Comparison of ENCODE assay signal across 17 mouse cellular contexts in the genomic region with DNA sequence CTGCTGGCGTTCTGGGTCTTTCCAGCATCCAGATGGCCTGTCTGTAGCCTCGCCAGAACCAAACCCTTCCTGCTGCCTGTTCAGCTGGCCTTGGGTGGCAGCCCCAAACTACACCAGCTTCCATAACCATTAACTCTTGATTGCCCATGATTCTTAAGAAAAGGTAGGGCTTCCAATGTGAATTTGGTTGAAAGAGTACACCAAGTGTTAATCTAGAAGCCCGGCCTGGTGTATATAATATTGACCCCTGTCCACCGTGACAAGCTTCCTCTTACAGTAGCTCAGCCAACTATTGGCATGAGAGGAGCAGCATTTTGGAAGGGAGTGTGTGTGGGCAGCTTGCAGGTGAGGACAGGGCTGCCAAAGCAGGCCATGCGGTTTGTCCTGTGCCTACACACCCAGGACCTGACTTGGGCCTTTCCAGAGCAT. TPM values are rescaled to one million over a fixed set of nuclear protein-coding genes. Genes with fewer than 3 reads are reported as not detected.
A peak's percentile ranks its signal among the peaks of the same experiment; 100 is the strongest.
DNase-seq lines count a peak whose midpoint lies in the region; ATAC-seq lines count a peak whose summit lies in the region.
"Had no signal": no experiment of that assay in that cellular context is flagged by ENCODE, and none has a peak within 500 bp of the region (broad histone marks: within the 10 kb centered on the region; RNA-seq: fewer than 3 reads in every experiment).

No protein-coding gene starts in this region.

- no peak for DNase-seq in forebrain, embryonic 11.5 days (ENCODE audit: low spot score)
- peak; percentile 55 to 79 for DNase-seq in layer of hippocampus, postnatal 14 days (ENCODE audit: low spot score in 2 of 2)
- DNase-seq in layer of hippocampus, postnatal 36 days, result no peak
- DNase-seq in brain, adult 2 months (ENCODE audit: low read depth, low spot score), result peak; percentile 98
- DNase-seq in cerebellum, adult 9-11 months, result peak; percentile 96
- DNase-seq in right cerebral cortex, postnatal 36 days (ENCODE audit: low spot score in 2 of 2), result no peak
- no peak for DNase-seq in lung, adult 18-20 months
- DNase-seq: adrenal gland, postnatal 10 days; gastrocnemius, postnatal 10 days; heart, postnatal 36 days; kidney, adult 2 months; kidney, postnatal 4 days; liver, embryonic 13.5 days; right cerebral cortex, postnatal 25 days had no signal

- H3K4me1 ChIP-seq in forebrain, embryonic 16.5 days (replicated peaks; ENCODE audit: control insufficient read depth, insufficient read depth, low read length), result peaks cover 5% of the 10 kb centered on the region
- no peaks in the 10 kb centered on the region for H3K4me1 ChIP-seq in forebrain, embryonic 11.5 days (replicated peaks; ENCODE audit: control insufficient read depth, insufficient read depth, low read length)

- ATAC-seq in forebrain, embryonic 16.5 days, result peak; percentile 79
- no peak for ATAC-seq in forebrain, embryonic 11.5 days (replicated peaks; ENCODE audit: low FRiP score)

- no peaks in the 10 kb centered on the region for H3K27me3 ChIP-seq in forebrain, embryonic 16.5 days (replicated peaks; ENCODE audit: control insufficient read depth, insufficient read depth, low read length)
- no peaks in the 10 kb centered on the region for H3K27me3 ChIP-seq in forebrain, embryonic 11.5 days (ENCODE audit: control insufficient read depth, insufficient read depth, low read length)
- H3K27me3 ChIP-seq: embryonic facial prominence, embryonic 12.5 days; liver, embryonic 13.5 days; midbrain, embryonic 12.5 days had no signal

- WGBS in forebrain, embryonic 16.5 days, result 51% methylated on average over 5 of the region's 5 CpGs
- 55% methylated on average over 5 of the region's 5 CpGs for WGBS in forebrain, embryonic 11.5 days

- H3K36me3 ChIP-seq in forebrain, embryonic 16.5 days (ENCODE audit: control insufficient read depth, insufficient read depth), result no peaks in the 10 kb centered on the region
- H3K36me3 ChIP-seq in forebrain, embryonic 11.5 days (ENCODE audit: control insufficient read depth, insufficient read depth, low read length), result no peaks in the 10 kb centered on the region
- H3K36me3 ChIP-seq: embryonic facial prominence, embryonic 12.5 days; liver, embryonic 13.5 days; midbrain, embryonic 12.5 days had no signal

- no peaks in the 10 kb centered on the region for H3K9me3 ChIP-seq in forebrain, embryonic 16.5 days (ENCODE audit: control insufficient read depth, low read length)
- H3K9me3 ChIP-seq in forebrain, embryonic 11.5 days (ENCODE audit: control insufficient read depth, low read length), result no peaks in the 10 kb centered on the region
- H3K9me3 ChIP-seq: embryonic facial prominence, embryonic 12.5 days; liver, embryonic 13.5 days; midbrain, embryonic 12.5 days had no signal

- peak overlapping the region; percentile 39; the same call in 1 of the 2 replicates for H3K27ac ChIP-seq in forebrain, embryonic 16.5 days (ENCODE audit: low read length)
- H3K27ac ChIP-seq in forebrain, embryonic 11.5 days (ENCODE audit: low read depth, low read length), result no peak overlapping the region
- H3K27ac ChIP-seq: embryonic facial prominence, embryonic 12.5 days; liver, embryonic 13.5 days; midbrain, embryonic 12.5 days had no signal

- no peak overlapping the region for H3K4me2 ChIP-seq in forebrain, embryonic 16.5 days (ENCODE audit: low read length)
- no peak overlapping the region for H3K4me2 ChIP-seq in forebrain, embryonic 11.5 days (ENCODE audit: low read depth, low read length, severe bottlenecking)
- H3K4me2 ChIP-seq: embryonic facial prominence, embryonic 12.5 days; liver, embryonic 13.5 days; midbrain, embryonic 12.5 days had no signal

- H3K4me3 ChIP-seq in forebrain, embryonic 16.5 days (replicated peaks; ENCODE audit: low read length), result no peak overlapping the region
- no peak overlapping the region for H3K4me3 ChIP-seq in forebrain, embryonic 11.5 days (ENCODE audit: low read depth, low read length)
- H3K4me3 ChIP-seq: embryonic facial prominence, embryonic 12.5 days; liver, embryonic 13.5 days; midbrain, embryonic 12.5 days had no signal

- H3K9ac ChIP-seq in forebrain, embryonic 16.5 days (replicated peaks; ENCODE audit: low read depth, low read length), result no peak overlapping the region
- no peak overlapping the region for H3K9ac ChIP-seq in forebrain, embryonic 11.5 days (ENCODE audit: low read length)
- H3K9ac ChIP-seq: embryonic facial prominence, embryonic 12.5 days; liver, embryonic 13.5 days; midbrain, embryonic 12.5 days had no signal

RNA-seq across cellular contexts. Expression of a gene that starts 14.2 kb away (rescaled TPM):
- 394 and 400 TPM in 2 replicates for polyA plus RNA-seq in forebrain, embryonic 16.5 days (2015; fragmentation: Nextera tagmentation; extraction: Ambion mirVana)
- 476 and 477 TPM in 2 replicates for polyA plus RNA-seq in forebrain, embryonic 11.5 days (2014; fragmentation: Nextera tagmentation; extraction: Ambion mirVana)
- 100 to 1,000 TPM; 120 to 127 TPM for total RNA-seq in layer of hippocampus, postnatal 14 days (2021)
- 100 to 1,000 TPM; 117 to 124 TPM for total RNA-seq in layer of hippocampus, postnatal 36 days (2021)

RNA-seq across cellular contexts. Expression of a gene that starts 35.6 kb away (rescaled TPM):
- 93.0 and 107 TPM in 2 replicates for polyA plus RNA-seq in forebrain, embryonic 16.5 days (2015; fragmentation: Nextera tagmentation; extraction: Ambion mirVana)
- polyA plus RNA-seq in forebrain, embryonic 11.5 days (2014; fragmentation: Nextera tagmentation; extraction: Ambion mirVana), result 102 and 117 TPM in 2 replicates
- 10 to 100 TPM; 59.6 to 64.4 TPM for total RNA-seq in layer of hippocampus, postnatal 14 days (2021)
- 10 to 100 TPM; 64.0 to 67.3 TPM for total RNA-seq in layer of hippocampus, postnatal 36 days (2021)

Comparison
In these comparisons a context has a peak if more than half of its experiments do, and no peak if none do; other contexts are left out.
1. DNase-seq: peak in layer of hippocampus, postnatal 14 days (2 of 2), brain, adult 2 months (single experiment) and cerebellum, adult 9-11 months (single experiment); none in forebrain, embryonic 11.5 days (single experiment), layer of hippocampus, postnatal 36 days (0 of 2), right cerebral cortex, postnatal 36 days (0 of 2) and lung, adult 18-20 months (0 of 2).